Mouse (Mus musculus) ES-E14 (cell line): ENCODE data around the gene Tkfc.
"Not testable (repeated sequence)": the region's sequence is repeated elsewhere in the genome, so short reads cannot be mapped to it uniquely, and the experiment has no call there.

Source experiments
- CHD2 ChIP-seq: IDR thresholded peaks from 2 replicates; pipeline ENCODE4 v1.6.1; 2014; ENCODE audit warnings: mild to moderate bottlenecking, low read depth, low read length, inconsistent platforms
- HCFC1 ChIP-seq: IDR thresholded peaks from 2 replicates; pipeline ENCODE4 v1.6.1; 2012; ENCODE audit warnings: low read length, inconsistent platforms, borderline replicate concordance; ENCODE audit not compliant: insufficient read depth
- MAFK ChIP-seq: IDR thresholded peaks from 2 replicates; pipeline ENCODE4 v1.6.1; 2014; ENCODE audit warnings: mild to moderate bottlenecking, low read depth, low read length, inconsistent platforms; ENCODE audit not compliant: insufficient read depth
- ZC3H11A ChIP-seq: IDR thresholded peaks from 2 replicates; pipeline ENCODE4 v1.6.1; 2012; ENCODE audit warnings: low read depth, mild to moderate bottlenecking, inconsistent platforms, low read length, borderline replicate concordance
- ZNF384 ChIP-seq: IDR thresholded peaks from 2 replicates; pipeline ENCODE4 v1.6.1; 2012; ENCODE audit warnings: low read depth, low read length, inconsistent platforms

DNA sequence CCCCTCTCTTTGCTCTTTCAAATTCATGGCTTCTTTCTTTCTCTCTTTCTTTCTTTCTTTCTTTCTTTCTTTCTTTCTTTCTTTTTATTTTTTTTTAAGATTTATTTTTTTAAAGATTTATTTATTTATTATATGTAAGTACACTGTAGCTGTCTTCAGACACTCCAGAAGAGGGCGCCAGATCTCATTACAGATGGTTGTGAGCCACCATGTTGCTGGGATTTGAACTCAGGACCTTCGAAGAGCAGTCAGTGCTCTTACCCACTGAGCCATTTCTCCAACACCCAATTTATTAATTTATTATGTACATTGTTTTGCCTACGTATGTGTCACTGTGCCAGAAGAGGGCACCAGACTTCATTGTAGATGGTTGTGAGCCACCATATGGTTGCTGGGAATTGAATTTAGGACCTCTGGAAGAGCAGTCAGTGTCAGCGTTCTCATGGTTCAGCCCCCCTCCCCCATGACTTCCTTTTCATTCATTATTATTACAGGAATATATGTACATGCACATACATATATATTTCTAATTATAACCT lies 47.5 kb downstream of the Tkfc start:
- TF ChIP-seq CHD2, ZC3H11A, ZNF384, HCFC1, MAFK: not testable (repeated sequence)
